Mouse (Mus musculus): ENCODE measurements at regions not wholly inside any gene's neighbourhood (a gene's known extent, or its start where the extent isn't known, plus 50 kb on each side); places are given as distances from the start of the nearest gene placed in this dataset.

- TF ChIP-seq CTCF (IDR thresholded peaks at IDR 0.05; ENCODE audit: control insufficient read depth, insufficient read depth, insufficient replicate concordance, low read depth, low read length) (no peak), POLR2A (IDR thresholded peaks at IDR 0.05; ENCODE audit: control insufficient read depth, low read depth, low read length) (no peak)
These were observed 108.7 kb downstream of the Gm10260 start for GRCm38 (mm10) chr13:97651761-97652160.
